ENCODE assay signal across 7 mouse cellular contexts in genomic region chr2:106973959-106974639, GRCm38 (mm10). TPM values are rescaled to one million over a fixed set of nuclear protein-coding genes. Genes with fewer than 3 reads are reported as not detected.
DNase-seq lines count a peak whose midpoint lies in the region; ATAC-seq lines count a peak whose summit lies in the region.

Arl14ep (minus strand) TSS chr2:106974424.

- peak; percentile 99 for ATAC-seq in intestine, embryonic 15.5 days

- H3K4me3 ChIP-seq in intestine, embryonic 15.5 days (replicated peaks): peak within 1 kb of the TSS; percentile 81
- peak within 1 kb of the TSS; percentile 94 for H3K4me3 ChIP-seq in midbrain, embryonic 10.5 days

- no peaks in the 10 kb centered on the region for H3K9me3 ChIP-seq in intestine, embryonic 15.5 days
- H3K9me3 ChIP-seq in midbrain, embryonic 10.5 days (replicated peaks): no peaks in the 10 kb centered on the region

- peak within 1 kb of the TSS; percentile 79 for H3K4me2 ChIP-seq in intestine, embryonic 15.5 days (replicated peaks)

- peak within 1 kb of the TSS; percentile 55; the same call in 1 of the 2 replicates for H3K27ac ChIP-seq in intestine, embryonic 15.5 days
- H3K27ac ChIP-seq in midbrain, embryonic 10.5 days (replicated peaks): peak within 1 kb of the TSS; percentile 97

- peak; percentile 93 for DNase-seq in adrenal gland, adult 2 months
- DNase-seq in embryo, embryonic 11.5 days (ENCODE audit: low read depth, low spot score): peak; percentile 67
- peak; percentile 75 for DNase-seq in gastrocnemius, postnatal 36 days
- peak; percentile 81 to 90 for DNase-seq in left cerebral cortex, postnatal 25 days (ENCODE audit: low spot score in 2 of 2)
- DNase-seq in midbrain, embryonic 10.5 days (ENCODE audit: low spot score): peak; percentile 89
- peak; percentile 79 for DNase-seq in right cerebral cortex, postnatal 4 days

- 0 out of 2 replicates have a peak, but pooled peaks cover 5% of the 10 kb centered on the region for H3K4me1 ChIP-seq in intestine, embryonic 15.5 days (replicated peaks)
- peaks cover 9% of the 10 kb centered on the region for H3K4me1 ChIP-seq in midbrain, embryonic 10.5 days

- intact Hi-C loops in gastrocnemius, postnatal 36 days (cut with DNase I): no loop called here
- intact Hi-C loops in left cerebral cortex, postnatal 25 days (cut with DNase I): loop anchor here (2.0 kb wide), 1 partner anchor 545 kb away; no protein-coding TSS in a partner anchor

- no peaks in the 10 kb centered on the region for H3K27me3 ChIP-seq in intestine, embryonic 15.5 days (replicated peaks)
- H3K27me3 ChIP-seq in midbrain, embryonic 10.5 days (ENCODE audit: low read depth, poor library complexity, severe bottlenecking): no peaks in the 10 kb centered on the region

- no peaks in the 10 kb centered on the region for H3K36me3 ChIP-seq in intestine, embryonic 15.5 days
- peaks cover 5% of the 10 kb centered on the region for H3K36me3 ChIP-seq in midbrain, embryonic 10.5 days

- H3K9ac ChIP-seq in intestine, embryonic 15.5 days: peak within 1 kb of the TSS; percentile 90

- WGBS in intestine, embryonic 15.5 days: 1% methylated on average over 36 of the region's 36 CpGs
- under 1% methylated on average over 36 of the region's 36 CpGs for WGBS in midbrain, embryonic 10.5 days

RNA-seq across cellular contexts. Expression of gene Arl14ep, which starts in this region (rescaled TPM):
- 10 to 100 TPM; 28.9 to 34.3 TPM for total RNA-seq in adrenal gland, adult 2 months (2021)
- 1.9 and 2.1 TPM in 2 replicates for polyA plus RNA-seq in adrenal gland, adult 2 months (2012; rRNA removed)
- total RNA-seq in gastrocnemius, postnatal 36 days (2021): 1 to 10 TPM; 5.5 to 6.7 TPM
- 29.0 and 32.0 TPM in 2 replicates for polyA plus RNA-seq in intestine, embryonic 15.5 days (2015; fragmentation: Nextera tagmentation; extraction: Ambion mirVana)
- 10 to 100 TPM; 39.7 to 40.5 TPM for total RNA-seq in left cerebral cortex, postnatal 25 days (2021)
- 47.9 and 55.6 TPM in 2 replicates for polyA plus RNA-seq in midbrain, embryonic 10.5 days (2016; fragmentation: Nextera tagmentation; extraction: Ambion mirVana)

Comparison
In these comparisons a context has a peak if more than half of its experiments do, and no peak if none do; other contexts are left out.
1. Peak in every context shown above with its lines: DNase-seq, ATAC-seq, H3K4me3 ChIP-seq and H3K27ac ChIP-seq.